Mouse (Mus musculus) left cerebral cortex, adult 11 months (tissue): ENCODE data around the gene C1qtnf1.
A peak's percentile ranks its signal among the peaks of the same experiment; 100 is the strongest.

Experiments
- DNase-seq: peaks from one replicate; pipeline ENCODE4 v3.0.0; 2022; ENCODE audit warnings: low spot score

The C1qtnf1 gene

DNA sequence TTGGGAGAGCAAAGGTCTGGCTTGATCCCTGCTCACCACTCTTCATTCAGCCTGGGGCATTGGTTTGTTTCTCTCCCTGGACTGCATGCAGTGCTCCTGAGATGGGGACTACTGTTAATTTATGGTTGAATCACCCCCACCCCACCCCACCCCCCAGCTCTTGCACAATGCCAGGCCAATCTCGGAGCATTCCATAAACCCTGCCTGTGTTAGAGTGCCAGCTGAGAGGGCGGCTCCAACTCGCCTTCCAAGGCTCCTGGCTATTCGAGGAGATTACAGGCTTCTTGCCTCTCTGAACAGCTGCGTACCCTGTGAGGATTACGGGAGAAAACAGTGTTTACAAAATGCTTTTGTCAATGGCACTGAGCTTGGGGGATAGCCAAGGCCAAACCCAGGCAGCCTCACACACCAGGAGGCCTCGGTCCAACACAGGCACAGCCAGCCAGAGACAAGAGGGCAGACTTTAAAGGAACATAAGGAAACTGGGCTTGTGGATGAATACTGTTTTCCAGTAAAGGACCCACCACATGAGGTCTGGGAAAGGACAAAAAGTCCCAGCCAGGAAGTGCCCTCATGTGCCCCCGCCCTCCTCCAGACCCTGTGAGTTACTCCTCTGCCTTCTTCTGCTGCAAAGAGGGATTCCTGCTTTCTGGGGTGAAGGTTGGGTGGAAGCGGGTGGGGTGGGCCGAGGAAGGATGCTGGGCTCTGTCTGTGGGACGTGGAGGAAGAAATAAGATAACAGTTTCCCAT is 10.8 kb downstream of the C1qtnf1 start:
- no peak for DNase-seq

DNA sequence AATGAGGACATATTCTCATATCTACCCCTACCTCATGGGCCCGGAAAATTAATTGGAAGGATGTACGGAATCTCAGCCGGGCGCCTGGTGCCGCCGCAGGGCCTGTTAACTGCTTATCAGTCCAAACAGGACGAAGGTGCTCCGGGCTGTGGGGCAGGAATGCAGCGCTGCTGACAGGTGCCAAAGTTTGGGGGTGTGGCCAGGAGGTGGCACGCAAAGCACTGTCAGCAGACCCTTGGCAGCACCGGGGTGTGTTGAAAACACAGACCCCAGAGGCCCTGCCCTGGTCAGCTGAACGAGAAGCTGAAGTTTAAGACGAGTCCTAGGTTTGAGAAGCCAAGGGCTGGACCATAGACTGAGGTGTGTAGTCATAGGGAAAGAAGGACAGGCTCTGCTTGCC is 14.7 kb downstream of the C1qtnf1 start:
- DNase-seq: no peak

DNA sequence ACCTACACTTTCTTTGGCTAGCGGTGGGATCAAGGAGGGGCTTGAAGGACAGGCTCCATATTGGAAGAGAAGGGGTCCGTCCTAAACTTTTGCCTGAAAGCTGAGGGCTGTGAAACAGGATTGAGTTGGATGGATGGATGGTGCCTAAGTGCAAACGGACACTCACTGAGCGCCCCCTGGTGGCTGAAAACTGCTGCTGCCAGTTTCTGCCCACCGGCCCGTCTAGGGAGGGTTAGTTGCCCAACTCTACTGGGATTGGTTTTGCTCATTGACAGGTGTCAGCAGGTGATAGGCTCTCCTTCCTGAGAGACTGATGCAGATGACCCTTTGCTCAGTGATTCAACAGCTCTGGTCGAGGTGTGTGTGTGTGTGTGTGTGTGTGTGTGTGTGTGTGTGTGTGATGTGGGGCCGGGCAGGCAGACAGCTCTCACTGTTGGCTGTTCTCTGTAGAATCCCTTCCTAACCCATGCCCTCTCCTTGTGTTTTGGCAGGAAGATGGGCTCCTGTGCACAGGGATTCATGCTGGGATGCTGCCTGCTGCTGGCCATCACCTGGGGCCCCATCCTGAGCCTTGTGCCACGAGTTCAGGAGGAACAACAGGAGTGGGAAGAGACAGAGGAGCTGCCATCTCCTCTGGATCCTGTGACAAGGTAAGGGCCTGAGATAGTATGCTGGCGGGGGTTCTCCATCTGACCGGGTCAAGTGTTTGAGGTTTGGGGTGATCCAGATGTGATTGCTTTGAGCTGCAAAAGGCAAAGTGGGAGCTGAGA is 15.4 kb downstream of the C1qtnf1 start:
- no peak for DNase-seq

DNA sequence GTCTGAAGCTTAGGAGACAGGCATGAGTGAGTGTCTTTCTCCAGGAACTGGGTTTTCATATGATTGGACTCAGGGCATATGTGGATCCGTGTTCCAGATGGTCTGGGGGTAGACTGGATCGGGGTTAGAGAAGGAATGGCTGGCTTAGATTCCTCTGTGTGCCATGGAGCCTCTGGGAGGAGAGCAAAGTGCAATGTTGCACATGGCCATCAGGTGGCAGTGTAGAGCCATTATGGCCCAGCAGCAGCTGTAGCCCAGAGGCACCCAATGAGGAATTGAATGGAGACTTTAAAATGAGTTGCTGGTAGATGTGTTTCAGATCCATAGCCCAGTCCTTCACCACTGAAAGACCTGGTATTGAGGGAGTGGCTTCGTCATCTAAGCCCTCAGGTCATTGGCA is 17.8 kb downstream of the C1qtnf1 start:
- no peak for DNase-seq

DNA sequence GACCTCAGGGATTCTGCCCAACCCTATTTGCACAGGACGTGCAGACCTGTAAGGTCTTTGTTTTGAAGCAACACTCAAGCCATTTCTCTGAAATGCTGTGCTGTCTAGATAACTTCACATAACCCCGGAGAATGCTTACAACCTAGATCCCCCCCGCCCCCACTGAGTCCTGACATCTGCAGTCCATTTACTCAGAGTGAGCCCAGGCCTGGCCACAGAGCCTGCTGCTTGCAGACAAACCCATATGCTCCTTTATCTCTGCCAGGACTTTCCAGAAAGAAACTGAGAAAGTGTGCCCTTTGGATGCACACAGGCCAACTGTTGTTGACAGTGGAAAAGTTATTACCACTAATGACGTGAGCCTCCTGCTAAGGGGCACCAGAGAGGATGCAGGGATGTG is 19.3 kb downstream of the C1qtnf1 start:
- no peak for DNase-seq

DNA sequence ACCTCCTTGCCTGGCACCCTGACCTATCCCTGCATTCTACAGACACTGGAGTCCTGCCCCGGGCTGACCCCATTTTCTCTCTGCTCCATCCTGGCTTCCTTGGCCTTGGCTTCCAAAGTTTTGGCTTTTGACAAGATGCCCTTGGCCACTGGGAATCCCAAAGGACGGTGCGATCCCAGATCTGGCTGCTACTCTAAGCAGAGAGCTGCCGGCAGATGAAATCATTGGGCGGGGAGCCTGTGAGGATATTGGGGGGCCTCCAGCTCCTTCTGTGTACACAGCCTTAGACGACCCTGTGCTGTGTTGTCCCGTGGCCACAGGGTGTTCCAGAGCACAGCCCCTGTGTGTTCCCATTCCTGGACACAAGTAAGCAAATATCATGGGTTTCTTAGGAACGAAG is 20.4 kb downstream of the C1qtnf1 start:
- no peak for DNase-seq

DNA sequence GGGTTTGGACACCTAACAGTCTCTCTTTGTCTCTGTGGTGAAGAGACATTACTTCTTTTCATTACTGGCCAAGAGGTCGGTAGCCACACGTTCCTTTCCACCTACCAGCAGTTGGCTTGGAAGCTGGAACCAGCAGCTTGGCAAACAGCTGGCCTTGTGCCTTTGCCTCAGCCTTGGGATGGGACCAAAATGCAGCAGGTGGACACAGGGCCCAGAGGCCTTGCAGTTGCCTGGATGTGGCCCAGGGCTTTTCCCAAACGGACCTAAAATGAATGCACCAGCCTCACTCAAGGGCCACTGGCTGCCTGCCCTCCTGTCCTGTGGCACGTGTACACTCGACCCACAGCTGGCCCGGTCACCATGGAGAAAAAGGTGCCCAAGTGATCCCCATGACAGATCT is 23.2 kb downstream of the C1qtnf1 start:
- DNase-seq: no peak

DNA sequence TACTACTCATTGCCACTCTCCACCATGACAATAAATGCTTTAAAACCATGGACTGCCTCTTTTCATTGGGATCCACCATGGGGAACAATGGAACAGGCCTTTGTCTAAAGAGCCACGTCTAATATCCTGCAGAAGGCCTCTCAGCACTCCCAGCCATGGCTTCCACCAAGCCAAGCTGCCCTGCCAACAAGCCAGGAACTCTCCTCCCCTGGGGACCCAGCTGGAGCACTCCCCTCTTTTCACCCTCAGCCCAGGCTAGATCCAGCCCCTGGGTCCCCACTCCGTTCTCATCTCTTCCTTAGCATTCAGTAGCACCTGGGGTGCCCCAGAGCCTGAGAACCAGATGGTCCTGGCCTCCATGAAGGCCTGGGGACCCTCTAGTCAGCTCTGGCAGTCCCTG is 25.0 kb downstream of the C1qtnf1 start:
- no peak for DNase-seq

DNA sequence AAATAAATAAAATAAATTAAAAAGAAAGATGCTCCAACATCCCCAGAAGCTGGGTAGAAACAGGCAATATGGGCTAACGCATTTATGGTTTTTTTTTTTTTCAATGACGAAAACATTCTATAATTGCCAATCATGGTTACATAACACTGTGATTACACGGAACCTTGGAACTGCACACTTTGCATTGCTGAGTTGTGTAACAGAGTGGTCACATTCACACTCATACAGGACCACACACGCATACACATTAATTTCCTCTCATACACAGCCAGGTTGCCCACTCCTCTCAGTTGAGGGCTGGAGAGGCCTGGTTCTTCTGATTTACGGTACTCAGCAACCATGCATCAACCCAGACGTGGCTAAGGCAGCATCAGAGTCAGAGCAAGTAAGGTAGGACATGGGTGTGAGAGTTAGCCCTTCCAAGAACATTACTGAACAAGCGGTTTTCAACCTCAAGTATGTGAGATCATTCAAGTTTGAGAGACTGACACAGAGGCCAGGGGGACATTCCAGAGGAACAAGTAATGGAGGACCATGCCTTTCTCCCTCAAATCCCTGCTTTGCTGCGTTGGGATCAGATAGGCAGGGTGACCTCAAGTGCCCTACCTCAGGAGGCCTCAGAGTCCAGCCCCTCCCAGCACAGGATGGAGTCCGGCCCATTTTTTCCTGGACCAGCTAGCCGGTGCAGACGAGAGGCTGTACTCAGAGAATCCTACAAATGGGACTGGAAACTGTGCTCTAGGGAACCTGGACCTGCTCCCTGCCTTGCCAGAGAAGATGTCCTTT is 26.1 kb downstream of the C1qtnf1 start:
- no peak for DNase-seq

DNA sequence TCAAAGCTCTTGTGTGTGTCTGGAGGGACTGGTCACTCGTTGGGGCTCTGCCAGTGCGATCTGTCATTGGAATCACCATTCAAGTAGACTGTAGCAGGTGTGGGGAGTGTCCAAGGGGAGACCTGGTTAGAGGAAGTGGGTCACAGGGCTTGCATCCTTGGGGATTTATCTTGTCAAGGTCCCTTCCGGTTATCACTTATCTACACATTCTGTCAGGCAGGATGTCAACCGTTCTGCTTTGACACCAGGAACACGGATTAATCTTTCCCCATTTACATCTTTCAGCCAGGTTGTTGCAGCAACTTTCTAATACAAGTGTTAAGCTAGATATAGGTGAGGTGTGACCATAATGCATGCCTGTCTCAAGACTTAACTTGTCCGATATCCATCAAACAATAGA is 27.8 kb downstream of the C1qtnf1 start:
- DNase-seq: no peak

DNA sequence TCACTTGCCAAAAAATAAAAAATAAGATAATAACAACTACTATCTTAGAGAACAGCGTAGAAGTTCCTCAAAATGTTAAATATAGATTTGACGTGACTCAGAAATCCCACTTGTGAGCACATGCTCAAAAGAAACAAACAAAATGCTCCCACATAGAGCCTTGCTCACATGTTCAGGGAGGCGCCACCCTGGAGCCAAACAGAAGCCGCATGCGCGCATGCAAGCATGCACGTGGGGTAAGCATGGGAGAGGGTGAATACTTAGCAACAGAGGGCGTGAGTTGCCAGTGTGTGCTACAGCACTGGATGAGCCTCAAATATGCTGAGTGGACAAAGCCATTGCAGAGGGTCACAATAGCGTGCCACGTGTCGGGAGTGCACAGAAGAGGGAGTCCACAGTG is 28.9 kb downstream of the C1qtnf1 start:
- DNase-seq: peak; percentile 59

DNA sequence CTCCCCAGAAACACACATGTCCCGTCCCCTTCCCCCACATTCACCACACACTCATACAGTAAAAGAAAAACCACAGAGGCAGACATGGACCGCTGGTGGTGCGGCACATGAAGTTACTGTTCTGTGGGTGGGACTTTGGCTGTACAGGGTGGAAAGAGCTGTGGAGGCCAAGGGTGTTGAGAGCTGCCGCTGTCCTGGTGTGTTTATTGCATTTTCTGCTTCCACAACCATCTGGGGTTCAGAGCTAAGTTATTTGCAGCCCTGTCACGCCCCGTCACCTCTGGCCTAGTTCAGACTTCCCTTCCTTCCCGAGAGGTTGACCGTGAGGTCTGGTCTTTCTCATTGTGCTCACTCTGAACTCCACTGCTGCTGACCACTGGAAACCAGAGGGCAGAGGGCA is 31.0 kb downstream of the C1qtnf1 start:
- DNase-seq: no peak

DNA sequence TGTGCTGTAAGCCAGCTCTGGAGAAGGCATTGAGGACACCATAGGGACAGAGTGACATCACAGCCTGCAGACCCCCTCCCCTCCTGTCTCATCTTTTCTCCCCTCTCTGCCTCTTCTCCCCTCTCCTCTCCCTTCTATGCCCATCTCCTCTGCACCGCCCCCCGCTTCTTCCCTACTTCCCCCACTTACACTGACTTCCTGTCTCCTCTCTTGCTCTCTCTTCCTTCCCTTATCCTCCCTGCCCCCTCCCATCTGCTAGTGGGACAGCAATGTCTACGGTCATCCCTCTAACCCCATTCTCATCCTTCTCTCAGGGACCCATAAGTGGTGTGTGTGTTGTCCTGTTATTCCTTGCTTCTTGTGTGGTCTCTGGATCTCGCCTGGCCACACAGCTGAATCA is 31.5 kb downstream of the C1qtnf1 start:
- no peak for DNase-seq

DNA sequence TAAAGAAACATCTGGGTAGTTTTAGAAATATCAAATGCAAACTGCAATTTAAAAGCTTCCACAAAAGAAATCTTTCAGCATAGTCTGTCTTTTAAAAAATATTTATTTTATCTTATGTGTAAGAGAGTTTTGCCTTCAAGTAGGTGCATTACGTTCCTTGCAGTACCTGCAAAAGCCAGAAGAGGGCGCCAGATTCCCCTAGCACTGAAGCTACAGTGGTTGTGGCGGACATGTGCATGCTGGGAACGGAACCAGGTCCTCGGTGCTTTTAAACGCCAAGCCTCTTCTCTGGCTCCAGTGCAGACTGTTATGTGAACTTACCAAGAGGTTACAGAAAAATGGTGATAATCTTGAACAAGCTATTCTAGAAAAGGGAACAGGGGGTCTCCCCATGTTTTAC is 32.3 kb downstream of the C1qtnf1 start:
- no peak for DNase-seq

DNA sequence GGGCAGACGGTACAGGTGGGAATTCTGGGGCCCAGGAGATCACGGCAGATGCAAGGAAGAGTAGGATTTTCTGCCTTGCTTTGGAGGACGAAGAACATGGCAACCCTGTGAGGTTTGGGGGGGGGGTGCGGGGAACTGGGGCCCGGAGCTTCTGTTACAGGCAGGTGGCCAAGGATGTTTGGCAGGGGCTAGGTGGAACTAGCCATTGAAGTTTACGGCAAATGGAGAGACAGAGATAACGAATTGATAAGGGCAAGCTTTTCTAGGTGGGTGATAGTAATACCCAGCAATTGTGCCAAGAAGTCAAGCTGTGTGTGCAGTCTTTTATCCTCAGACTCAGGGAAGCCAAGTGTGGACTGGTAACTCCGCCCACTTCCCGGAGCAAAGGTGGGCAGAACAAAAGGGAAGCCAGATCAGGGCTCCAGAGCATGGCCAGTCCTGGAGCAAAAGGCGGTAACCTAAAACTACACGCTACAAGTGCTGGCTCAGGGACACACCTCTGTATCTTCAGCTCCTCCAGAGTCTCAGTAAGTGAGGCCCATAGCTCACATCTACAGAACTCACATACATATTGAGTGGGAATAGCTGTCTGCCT is 39.5 kb downstream of the C1qtnf1 start:
- no peak for DNase-seq

DNA sequence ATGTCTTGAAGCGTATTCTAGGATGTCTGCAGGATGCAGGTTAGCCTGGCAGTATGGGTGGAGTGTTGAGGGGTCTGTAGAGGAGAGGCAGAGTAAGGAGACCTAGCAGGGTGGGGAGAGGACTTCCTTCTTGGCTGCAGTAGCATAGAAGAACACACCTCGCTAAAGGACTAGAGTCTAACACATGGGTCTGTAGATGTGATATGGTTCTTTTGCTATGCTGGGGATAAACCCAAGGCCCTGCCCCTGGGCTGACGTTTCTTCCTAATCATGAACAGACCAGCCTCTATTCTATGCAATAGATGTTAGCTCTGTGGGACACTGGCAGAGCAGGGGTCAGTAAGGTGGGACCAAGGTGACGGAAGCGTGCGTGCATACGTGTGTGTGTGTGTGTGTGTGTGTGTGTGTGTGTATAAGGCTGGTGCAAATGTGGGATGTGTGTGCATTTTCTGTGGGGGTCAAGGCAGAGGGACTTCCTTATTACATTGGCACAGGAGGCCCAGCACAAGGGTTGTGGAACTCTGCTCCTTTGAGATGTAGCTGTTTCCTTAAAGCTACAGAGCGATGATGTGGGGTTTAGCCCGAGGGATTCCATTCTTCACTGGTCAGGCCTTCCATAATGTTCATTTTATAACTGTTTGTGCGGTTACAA is 41.6 kb downstream of the C1qtnf1 start:
- DNase-seq: no peak

DNA sequence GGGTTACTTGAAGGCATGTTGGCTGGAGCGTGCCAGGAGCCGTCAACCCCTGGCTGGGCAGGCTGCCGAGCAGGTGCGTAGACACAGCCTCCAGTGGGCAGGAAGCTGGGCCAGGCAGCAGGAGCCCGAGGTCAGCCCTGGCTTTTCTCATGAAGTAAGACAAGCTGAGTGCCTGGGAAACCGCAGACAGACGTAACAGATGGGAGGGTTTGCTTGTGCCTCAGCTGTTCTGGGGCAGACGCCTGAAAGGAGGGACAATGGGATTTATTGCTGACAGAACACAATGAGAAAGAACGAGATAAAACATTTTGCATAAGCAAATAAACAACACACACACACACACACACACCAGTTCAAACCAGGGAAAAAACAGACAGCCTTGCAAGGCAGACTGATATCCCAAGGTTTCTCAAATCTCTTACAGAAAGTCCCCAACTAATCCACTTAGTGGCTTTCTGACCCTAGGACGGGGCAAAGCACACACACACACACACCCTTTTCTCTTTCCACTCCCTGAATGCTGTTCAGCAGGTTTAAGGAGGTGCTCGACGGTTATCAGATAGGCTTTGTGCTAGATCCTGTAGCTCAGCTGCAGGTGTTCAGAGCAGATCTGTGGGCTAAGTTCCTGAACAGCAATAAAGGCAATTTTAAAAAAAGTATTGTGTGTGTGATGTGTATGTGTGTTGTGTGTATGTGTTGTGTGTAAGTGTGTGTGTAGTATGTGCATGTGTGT is 42.4 kb downstream of the C1qtnf1 start:
- no peak for DNase-seq

DNA sequence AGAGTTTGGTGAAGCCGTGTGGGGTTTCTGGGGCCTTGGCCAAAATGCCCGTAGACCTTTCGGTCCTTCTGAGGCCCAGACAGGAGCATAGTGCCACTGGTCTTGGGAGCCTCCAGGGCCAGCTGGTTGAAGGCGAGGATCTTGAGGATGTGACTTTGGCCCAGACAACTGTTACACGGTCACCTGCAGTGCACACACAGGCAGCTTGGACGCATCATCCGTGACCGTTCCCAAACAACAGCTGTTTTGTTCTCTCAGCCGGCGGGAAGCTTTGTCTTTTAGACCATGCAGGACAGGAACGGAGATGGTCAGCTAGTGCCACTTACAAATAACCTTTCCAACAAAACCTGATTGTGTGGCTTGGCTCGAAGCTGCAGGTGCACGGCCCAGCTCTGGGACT is 43.7 kb downstream of the C1qtnf1 start:
- DNase-seq: no peak

DNA sequence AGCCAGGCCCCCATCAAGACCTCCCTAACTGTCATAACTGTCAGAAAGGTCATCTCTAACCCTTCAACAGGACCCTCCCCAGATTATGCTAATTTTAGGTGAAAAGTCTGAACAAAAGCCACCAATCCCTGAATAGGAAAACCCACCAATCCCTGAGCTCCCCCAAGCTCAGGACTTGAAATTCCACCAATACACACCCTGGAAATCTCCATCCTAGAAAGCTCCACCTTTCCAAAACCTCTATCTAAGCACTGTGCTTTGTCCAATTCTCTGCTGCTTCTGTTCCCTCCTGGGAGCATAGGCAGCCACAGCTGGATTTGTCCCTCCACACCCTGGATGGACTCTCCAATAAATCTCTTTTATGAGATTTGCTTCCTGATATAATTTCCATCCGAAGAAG is 45.2 kb downstream of the C1qtnf1 start:
- no peak for DNase-seq

DNA sequence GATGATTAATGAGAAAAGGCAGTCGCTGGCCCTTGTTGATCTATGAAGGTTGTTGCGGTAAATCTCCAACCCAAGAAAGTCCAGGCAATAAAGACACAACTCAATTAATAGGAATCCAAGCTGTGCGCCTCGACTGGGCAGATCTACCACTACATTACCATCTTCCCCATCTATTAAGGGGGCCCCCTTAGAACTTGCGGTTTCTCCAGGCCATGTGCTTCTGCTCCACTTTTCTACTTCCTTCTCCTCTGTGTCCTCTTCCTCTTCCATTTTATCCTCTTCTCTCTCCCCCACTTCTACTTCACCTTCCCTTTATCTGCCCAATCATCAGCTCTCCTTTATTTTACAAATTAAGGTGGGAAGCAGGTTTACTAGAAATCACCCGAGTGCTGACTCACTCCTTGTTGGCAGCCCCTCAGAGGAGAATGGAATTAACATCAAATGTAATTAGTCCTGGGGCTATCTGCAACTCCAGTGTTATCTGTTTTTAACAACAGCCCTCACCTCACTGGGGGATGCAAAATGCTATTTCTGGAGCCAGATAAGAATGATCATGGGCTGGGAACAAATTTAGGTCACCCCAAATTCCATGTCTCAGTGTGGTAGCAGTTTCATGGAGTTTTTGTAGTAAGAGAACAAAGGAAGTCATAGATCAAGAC is 46.0 kb downstream of the C1qtnf1 start:
- no peak for DNase-seq
